Mouse (Mus musculus): ENCODE measurements around the gene Rasal1.

Rasal1 gene

DNA sequence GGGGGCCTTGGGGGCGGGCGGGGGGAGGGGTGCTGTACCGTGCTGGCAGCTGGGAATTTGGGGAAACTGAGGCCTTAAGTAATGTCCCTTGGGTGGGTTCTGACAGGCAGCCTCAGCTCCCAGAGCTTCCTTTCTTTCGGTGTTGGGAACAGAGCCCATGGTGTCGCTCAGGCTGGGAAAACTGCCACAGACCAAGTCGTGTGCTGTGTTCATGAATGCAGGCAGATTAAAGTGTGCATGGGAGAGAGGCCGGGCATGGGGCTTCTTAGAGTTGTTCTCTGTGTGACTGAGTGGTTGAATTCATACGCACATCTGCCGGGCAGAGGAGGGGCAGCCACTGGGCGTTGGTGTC lies 26.8 kb upstream of the Rasal1 start:
- no peak for DNase-seq (ENCODE audit: extremely low spot score)

DNA sequence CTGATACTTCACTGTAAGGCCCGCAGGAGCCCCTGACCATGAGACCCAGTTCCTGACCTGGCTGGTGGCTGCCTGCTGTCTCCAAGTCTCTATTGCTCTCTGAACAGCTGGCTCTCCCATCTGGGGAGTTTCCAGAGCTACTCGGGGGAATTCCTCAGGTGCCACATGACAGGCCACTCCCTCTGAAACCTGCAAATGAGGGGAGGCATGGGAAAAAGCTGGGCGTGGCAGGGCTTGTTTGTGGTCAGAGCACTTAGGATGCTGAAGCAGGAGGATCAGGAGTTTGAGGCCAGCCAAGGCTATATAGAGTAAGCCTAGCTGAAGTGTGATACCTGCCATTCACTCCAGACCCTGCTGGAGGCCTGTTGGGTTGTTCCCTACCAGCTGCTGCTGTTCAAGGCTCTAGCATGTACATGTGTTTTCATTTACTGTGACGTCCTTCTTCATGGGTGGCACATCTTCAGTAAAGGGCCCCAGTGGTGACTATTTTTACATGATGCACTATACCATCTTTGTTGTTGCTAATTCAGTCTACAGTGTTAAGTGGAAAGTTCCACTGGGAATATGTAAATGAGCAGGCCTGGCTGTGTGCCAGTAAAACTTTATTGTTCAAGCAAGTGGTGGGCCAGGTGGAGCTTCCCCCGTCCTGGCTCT lies 26.3 kb upstream of the Rasal1 start:
- DNase-seq (ENCODE audit: extremely low spot score) = no peak

- DNase-seq (ENCODE audit: extremely low spot score) = no peak
Observed at GRCm38 (mm10) chr5:120624427-120624826, 24.2 kb upstream of the Rasal1 start.

GRCm38 (mm10) chr5:120626399-120626798 lies 22.2 kb upstream of the Rasal1 start:
- peak; percentile 78 for DNase-seq (ENCODE audit: extremely low spot score)

DNA sequence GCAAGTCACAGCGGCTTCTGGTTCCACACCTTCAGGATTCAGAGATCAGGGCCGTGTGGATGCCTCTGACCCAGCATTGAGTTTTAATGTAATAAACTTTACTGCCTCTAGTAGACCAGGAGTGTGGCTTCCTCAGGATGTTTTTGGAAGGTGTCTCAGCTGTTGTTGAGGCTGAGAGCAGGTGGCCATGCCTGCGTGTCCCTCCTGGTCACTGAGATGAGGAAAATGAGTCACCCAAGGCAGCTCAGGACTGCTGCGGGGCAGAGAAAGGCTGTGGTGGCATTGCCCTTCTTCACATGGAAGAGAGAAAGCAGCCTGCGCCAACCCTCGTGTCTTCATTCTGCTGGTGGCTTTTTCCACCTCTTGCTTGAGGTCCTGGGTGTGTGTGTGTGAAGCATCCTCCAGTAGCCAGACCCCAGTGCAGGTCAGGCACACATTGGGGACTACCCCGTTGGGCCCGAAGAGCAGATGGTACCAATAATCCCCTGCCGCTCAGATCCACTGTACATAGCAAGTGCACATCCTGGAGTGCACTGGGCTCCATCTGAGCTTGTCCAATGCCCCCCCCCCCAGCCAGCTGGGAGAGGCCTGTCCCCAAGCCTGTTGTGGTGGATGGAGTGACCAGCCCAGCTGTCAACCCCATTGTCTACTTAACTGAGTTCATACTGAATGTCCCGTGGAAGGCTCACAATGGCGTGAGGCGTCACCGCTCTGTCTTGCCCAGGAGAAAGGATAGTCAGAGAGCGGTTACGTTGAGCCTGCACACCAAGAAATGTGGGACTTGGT lies 20.9 kb upstream of the Rasal1 start:
- DNase-seq (ENCODE audit: extremely low spot score) = no peak

- no peak for DNase-seq (ENCODE audit: extremely low spot score)
Observed at GRCm38 (mm10) chr5:120628624-120629023, 20.0 kb upstream of the Rasal1 start.

DNA sequence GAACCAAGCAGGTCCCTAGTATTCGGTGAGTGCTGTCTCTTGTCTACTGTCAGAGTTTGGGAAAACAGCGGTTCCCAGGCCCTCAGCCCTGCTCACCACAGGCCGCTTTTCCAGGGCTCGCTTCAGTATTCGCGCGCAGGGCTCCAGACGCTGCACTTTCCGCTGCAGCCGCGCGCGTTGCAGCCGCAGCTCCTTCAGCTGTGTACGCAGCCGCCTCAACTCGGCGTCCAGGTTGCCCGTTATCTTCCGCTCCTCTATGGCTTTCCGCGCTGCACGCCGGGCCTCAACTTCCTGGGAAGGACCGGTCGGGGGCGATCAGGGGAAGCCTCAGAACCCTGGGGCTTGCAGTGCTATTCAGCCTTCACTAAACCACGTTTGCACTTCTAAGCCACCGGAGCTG lies 17.5 kb upstream of the Rasal1 start:
- no peak for DNase-seq (ENCODE audit: extremely low spot score)

GRCm38 (mm10) chr5:120631892-120632291 lies 16.7 kb upstream of the Rasal1 start:
- DNase-seq (ENCODE audit: extremely low spot score) = no peak

GRCm38 (mm10) chr5:120634131-120634530 lies 14.5 kb upstream of the Rasal1 start, which contains the start of gene Cfap73:
Gene Cfap73, minus strand, starts transcription at chr5:120634235.
- no peak for DNase-seq (ENCODE audit: extremely low spot score)

DNA sequence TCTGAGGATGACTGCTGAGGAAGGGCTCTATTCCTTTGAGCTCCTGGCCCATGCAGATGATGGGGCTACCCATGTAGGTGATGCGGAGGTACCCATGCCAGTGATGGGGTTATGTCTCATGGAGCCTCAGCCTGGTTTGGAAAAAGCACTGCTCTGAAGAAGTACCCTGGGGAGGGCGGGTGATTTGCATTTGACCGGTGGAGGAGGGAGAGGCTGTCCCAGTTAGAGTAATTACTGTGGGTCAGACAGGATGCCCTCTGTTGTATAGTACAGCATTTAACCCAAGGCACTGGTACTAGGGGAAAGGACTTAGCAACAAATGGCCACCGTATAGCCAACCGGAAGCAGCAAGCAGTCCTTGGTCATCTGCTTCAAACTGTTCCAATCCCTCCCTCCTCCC lies 13.8 kb upstream of the Rasal1 start:
- DNase-seq (ENCODE audit: extremely low spot score) = no peak

- no peak for DNase-seq (ENCODE audit: extremely low spot score)
Observed at GRCm38 (mm10) chr5:120635633-120636032, 13.0 kb upstream of the Rasal1 start.

- no peak for DNase-seq (ENCODE audit: extremely low spot score)
Observed at GRCm38 (mm10) chr5:120640094-120640493, 8.5 kb upstream of the Rasal1 start.

GRCm38 (mm10) chr5:120643365-120644085 lies 5.1 kb upstream of the Rasal1 start:
- no peak for DNase-seq (ENCODE audit: extremely low spot score)

DNA sequence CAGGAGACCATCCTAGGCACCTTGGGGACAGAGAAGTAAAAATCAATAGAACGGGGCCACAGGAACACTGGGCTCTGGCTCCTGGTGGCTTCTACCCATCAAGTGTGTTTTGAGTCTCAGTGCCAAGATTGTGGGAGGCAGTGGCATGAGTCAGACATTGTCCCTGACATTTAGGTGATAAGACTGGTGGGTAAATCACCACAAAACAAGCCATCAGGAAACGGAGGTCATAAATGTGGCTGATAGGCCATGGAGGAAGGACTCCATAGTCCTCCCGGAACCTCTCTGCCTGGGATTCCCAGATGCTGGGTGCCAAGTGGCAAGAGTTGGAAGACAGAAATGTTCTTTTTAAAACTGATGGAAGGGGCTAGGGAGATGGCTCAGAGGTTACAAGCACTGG lies 4.4 kb upstream of the Rasal1 start:
- no peak for DNase-seq (ENCODE audit: extremely low spot score)

- DNase-seq (ENCODE audit: extremely low spot score) = no peak
Observed at GRCm38 (mm10) chr5:120645851-120646250, 2.8 kb upstream of the Rasal1 start.

DNA sequence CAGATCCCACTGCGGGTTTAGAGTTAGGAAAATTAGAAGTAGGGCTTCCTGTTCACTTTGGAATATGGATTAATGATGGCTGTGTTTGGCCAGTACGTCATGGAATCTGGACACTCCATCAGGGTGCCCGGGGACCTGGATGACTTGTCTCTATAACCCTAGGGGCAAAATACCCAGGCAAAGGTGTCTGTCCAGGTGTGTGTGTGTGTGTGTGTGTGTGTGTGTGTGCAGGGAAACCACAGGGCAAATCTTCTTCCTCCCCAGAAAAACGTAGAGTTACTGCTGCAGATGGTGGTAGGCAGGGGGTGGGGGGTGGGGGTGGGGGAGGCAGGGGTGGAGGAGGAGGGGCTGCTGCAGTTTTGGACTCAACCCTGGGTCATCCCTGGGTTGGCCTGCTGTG lies 1.3 kb upstream of the Rasal1 start:
- no peak for DNase-seq (ENCODE audit: extremely low spot score)

GRCm38 (mm10) chr5:120647814-120648491 lies 659 bp upstream of the Rasal1 start:
- no peak for DNase-seq (ENCODE audit: extremely low spot score)

DNA sequence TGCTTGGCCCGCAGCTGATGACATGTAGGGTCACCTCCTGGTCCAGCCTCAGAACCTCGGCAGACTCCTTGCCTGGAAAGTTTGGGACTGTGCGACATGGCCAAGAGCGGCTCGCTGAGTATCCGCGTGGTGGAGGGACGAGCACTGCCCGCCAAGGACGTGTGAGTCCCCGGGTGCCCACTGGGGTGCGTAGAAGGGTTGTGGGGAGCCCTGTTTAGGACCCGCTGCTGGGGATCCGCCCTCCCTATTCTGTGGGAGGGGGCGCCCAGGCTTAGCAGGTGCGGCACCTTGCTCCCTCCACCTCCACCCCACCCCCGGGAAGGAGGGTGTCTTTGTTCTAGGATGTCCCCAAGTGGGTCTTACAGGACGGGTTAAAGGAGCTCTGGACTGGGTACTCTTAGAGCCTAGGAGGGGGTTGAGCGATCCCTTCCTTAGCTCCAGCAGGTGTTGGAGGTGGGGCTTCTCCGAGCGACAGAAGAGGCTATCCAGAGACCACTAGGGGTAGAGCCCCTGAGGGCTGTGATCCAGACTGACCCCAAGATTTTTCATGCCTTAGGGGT lies 842 bp downstream of the Rasal1 start:
- DNase-seq (ENCODE audit: extremely low spot score) = no peak

GRCm38 (mm10) chr5:120649938-120650337 lies 1.3 kb downstream of the Rasal1 start:
- no peak for DNase-seq (ENCODE audit: extremely low spot score)

DNA sequence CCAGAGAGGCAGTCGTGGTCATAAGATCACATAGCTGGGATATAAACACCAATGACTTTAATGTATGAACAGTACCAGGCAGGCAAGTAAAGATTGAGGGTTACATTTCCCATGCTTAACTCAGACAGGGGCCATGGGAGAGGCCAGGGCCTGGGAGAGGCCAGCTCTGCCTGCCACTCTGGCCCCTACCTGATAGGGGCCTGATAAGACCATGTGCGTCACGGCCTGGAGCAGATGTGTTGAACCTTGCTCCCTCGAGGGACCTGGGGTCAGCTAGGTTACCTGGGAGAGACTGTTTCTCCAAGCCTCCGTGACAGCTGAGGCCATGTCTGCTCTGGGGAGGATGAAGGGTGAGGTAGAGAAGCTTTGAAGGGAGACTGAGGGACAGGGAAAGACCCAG lies 2.6 kb downstream of the Rasal1 start:
- no peak for DNase-seq (ENCODE audit: extremely low spot score)

DNA sequence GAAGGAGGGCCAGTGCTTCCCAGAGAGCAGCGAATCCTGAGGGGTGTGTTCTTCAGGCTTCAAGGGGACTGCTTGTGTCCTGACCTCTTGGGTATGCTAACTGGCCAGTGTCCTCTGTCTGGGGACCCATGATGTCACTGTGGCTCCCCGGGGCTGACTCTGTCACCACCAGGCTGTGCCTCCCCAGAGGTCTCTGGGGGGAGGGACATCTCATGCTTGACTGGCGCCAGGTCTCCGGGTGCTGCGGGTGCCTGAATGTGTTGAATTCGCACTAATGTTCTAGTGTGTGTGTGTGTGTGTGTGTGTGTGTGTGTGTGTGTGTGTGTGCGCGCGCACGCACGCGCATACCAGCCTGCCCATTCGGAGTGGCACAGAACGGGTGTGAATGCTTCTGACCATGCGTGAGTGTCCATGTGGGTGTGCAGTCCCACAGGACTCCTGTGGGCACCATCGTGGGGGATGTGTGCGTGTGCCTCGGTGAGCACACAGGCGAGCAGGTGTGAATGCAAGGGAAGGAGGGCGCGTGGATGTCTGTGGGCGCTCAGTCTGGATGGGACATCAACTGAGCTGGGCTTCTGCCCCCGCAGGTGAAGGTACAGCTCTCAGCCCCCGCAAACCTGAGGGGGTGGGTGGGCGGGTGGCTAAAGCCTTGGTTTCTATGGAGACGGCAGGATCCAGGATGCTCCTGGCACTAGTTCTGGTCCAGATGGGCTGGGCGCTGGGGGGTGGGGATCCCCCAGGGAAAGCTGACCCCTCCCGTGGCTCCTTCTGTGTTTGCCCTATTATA lies 4.5 kb downstream of the Rasal1 start:
- DNase-seq (ENCODE audit: extremely low spot score) = no peak

Data from embryo, embryonic 9.5 days (tissue).